Mouse (Mus musculus) skeletal muscle tissue, adult 2 months (tissue): ENCODE measurements around the gene Oas1h.
"Not testable (repeated sequence)": the region's sequence is repeated elsewhere in the genome, so short reads cannot be mapped to it uniquely, and the experiment has no call there.

Source experiments
- DNase-seq: peaks from one replicate; pipeline ENCODE4 v3.0.0-alpha.2; 2012; ENCODE audit warnings: low read depth, low spot score

The Oas1h gene

GRCm38 (mm10) chr5:120861121-120861520 lies at the start of gene Oas1h:
Gene Oas1h, plus strand, starts transcription at chr5:120861421.
- DNase-seq = no peak

DNA sequence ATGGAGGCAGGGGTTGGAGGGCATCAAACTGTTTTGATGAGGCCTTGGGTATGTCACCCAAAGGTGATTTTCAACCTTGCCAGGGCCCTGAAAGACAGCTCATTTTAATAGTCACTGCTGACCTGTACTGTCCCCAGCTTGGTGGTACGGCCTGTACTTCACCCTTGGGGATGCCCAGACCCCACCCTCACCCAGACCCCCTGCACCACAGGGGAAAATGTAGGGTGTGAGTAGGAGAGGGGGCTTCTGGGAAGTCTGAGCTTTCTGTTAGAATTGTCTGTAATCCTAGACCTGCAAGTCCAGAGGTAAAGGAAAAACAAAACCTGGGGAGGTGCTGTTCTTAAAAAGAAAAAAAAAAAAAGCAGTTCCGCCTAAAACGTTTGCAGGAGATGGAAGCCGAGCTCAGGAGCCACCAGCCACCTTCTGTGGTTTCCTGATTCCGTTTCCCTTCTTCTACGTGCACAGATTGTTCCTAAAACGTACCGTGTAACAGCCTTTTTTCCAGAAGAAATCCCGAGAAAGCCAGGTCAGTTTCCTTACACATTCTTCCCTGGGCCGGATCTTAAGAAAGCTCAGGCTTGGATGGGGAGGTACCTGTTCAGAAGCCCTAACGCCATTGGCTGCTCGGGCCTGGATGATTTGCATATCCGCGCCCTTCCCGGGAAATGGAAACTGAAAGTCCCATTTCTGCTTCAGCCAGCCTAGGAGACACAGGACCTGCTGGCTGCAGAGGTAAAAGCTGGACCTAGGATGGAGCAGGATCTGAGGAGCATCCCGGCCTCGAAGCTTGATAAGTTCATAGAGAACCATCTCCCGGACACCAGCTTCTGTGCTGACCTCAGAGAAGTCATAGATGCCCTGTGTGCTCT lies 49.0 kb upstream of the Oas1h start, which contains the start of gene Oas1c:
Oas1c (minus strand) TSS at position 564 of the 869 bp plus-strand sequence.
- peak; percentile 82 for DNase-seq

GRCm38 (mm10) chr5:120813023-120813422 lies 48.2 kb upstream of the Oas1h start:
- DNase-seq = no peak

- no peak for DNase-seq
Measured at GRCm38 (mm10) chr5:120815949-120816348, 45.3 kb upstream of the Oas1h start.

DNA sequence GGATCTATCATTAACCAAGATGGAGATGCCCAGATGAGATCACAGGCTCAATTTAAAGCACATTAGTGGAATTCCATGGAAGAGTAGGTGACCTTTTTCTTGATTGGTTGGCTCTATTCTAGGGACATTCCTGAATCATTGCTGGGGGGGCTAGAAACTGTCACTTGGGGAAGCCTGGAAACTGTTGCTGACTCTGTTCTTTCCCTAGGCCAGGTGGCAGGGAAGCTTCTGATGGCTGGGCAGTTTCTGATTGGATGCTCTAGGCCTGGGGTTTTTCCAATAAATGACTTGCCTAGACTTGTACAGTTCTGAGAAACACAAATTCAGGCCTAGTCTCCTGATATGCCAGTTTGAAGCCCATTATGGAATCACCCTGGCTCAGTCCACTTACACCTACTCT lies 42.2 kb upstream of the Oas1h start:
- DNase-seq = no peak

DNA sequence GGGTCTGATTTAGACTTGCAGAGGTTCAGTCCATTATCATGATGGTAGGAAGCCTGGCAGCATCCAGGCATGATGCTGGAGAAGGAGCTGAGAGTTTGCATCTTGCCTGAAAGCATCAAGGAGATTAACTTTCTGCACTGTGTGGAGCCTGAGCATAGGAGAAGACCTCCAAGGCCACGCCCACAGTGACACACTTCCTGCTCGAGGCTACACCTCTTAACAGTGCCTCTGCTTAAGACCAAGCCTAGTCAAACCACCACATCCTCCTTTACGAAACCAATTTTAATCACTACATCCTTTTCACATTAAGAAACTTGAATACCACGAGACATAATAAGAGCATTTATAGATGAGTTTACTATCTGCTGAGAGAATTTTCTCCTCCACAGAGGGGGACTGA lies 30.2 kb upstream of the Oas1h start:
- no peak for DNase-seq

DNA sequence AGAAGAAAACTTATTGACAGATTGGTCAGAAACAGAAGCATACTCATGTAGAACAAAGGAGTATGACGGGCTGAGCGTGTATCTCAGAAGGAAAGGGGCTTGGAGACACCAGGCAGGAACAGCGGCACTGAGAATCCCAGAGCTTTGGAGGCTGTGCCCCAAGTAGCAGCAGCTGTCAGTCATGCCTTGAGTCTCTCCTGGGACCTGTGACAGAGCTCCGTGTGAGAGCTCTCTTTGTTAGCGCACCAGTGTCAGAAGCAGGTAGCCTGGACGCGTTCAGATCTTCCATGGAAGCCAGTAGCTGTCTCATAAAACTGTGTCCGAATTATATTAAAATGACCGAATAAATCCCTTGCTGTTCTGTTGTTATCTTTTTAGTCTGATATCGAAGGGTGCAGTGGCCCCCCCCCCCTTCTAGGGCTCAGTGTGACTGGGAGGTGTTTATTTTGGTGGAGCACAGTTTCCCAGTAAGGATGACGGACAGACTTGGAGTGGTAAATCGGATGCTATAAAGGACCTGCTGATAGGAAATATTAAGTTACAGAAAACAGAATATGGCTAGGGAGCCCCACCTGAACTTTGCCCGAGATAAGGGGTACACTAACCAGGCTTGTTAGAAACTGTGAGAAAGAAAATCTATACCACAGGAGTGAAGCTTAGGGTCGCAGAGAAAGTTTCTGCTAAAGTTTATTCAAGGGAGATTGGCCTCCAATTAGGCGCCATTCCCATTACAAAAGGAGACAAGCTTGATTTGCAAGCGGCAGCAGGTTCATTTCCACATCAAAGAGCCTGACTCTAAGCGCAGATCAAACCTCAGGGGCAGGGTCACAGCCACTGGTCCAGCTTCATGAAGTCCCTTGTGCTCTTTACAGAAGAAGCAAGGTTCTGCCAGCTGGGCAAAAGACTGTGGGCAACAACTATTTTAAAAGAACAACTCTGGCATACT lies 27.6 kb upstream of the Oas1h start:
- no peak for DNase-seq

DNA sequence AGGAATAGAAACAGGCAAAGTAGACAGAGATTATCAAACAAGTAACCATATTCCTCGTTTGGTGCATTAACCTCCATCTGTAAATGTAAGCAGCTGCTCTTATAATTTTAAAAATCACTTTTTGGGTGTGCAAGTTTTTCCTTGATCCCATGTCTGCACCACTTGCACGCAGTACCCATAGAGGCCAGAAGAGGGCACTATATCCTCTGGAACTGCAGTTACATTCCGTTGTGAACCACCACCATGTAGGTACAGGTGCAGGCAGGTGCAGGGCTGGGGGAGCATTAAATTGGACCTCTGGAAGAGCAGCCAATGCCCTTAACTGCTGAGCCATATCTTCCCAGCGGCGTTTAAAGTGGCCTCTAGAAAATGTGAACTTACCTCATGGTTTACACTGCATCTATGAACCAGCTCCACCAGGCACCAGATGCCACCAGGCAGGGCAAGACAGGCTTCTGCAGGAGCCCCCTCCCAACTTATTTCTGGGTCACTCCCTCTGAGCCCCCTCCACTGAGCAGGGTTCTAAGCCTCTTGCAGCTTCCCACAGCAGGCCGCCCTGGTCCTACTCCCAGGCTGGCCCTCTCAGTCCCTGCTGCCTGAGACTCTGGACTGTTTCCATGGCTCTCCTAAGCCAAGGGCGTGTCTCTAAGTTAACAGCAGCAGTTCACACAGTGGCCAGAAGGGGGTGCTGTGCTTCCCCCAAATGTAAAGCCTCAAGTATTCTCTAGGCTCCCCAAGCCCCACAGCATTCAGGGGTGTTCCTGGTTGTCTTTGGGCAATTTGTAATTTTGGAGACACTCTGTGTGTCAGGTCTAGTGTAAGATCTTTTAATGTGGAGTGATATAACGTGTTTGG lies 24.3 kb upstream of the Oas1h start:
- no peak for DNase-seq

GRCm38 (mm10) chr5:120844713-120845112 lies 16.5 kb upstream of the Oas1h start:
- peak; percentile 7 for DNase-seq

DNA sequence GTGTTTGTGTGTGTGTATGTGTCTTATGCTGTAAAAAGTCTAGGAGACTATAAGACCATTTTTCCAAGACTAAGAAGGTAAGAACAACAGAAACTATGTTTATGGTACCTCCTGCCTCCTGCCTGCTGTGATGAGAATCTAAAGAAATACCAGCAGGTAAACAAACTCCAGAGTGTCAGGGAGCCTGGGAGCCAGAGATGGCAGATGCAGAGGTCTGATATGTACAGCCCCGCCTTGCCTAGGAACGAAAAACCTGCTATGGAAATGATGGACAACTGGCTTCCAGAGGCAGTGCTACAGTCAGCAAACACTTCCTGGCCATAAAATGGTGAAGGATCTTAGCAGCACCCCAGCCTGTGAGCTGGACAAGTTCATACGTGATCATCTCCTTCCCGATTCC lies 14.2 kb upstream of the Oas1h start, which contains the start of gene Oas1f:
Oas1f (plus strand) TSS at position 301 of the 400 bp plus-strand sequence.
- no peak for DNase-seq

GRCm38 (mm10) chr5:120849601-120850136 lies 11.6 kb upstream of the Oas1h start:
- peak; percentile 6 for DNase-seq

GRCm38 (mm10) chr5:120859241-120859640 lies 2.0 kb upstream of the Oas1h start:
- DNase-seq = no peak

DNA sequence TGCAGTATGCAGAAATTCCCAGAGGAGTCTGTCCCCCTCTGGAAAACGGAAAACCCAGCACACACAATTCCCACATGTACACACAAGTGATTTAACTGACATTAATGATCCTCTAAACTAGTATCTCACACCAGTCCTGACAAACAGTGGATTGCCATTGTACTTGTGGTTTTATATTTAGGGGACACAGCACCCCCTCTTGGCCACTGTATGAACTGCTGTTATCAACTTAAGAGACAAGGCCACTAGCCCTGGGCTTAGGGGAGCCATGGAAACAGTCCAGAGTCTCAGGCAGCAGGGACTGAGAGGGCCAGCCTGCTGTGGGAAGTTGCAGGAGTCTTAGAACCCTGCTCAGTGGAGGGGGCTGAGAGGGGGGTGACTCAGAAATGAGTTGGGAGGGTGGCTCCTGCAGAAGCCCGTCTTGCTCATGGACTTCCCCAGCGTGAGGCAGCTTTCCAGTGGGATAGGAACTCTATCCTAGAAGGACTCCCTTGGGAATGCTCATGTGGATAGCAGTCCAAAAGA lies 4.2 kb downstream of the Oas1h start:
- DNase-seq = no peak

- DNase-seq = no peak
Measured at GRCm38 (mm10) chr5:120869436-120870015, 8.3 kb downstream of the Oas1h start.

- DNase-seq = no peak
Measured at GRCm38 (mm10) chr5:120870081-120870480, 8.9 kb downstream of the Oas1h start.

GRCm38 (mm10) chr5:120870782-120871181 lies 9.6 kb downstream of the Oas1h start:
- DNase-seq = no peak

GRCm38 (mm10) chr5:120871469-120871868 lies 10.2 kb downstream of the Oas1h start:
- DNase-seq = no peak

GRCm38 (mm10) chr5:120876839-120877238 lies 15.6 kb downstream of the Oas1h start:
- DNase-seq = not testable (repeated sequence)

DNA sequence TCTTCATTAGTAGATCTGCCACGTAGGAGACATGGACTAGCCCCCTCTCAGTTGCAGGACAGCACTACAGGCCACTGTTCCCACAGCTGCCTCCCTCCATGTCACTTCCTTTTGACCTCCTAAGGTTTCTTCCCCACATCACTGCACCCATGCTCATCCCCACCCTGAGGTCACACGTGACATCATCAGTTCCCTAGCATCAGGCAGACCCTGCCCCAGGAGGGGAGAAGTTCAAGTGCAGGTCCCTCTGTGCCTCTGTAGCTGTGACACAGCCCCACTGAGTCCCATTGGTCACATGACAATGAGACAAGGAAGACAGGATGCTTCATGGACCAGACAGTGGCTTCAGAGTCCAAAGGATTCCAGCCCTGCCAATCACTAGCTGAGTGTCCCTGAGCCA lies 16.2 kb downstream of the Oas1h start:
- DNase-seq = not testable (repeated sequence)

DNA sequence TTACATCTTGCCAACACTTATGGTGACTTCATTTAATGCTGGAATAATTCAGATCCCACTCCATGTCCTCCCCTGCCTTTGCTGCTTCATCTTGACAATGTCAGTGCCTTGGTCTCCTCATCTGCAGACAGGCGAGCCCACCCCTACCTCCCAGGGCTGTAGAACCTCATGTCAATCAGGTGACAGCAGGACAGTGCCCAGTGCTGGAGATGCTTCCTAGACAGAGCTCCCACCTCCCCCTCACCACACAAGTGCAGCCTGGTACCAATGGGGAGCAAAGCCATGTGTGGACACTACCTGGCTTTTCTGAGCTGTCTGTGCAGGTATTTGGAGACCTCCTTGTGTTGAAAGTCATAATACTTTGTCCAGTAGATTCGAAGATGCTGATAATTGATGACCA lies 17.6 kb downstream of the Oas1h start:
- not testable (repeated sequence) for DNase-seq
